Mouse (Mus musculus) 416B (cell line): Measurements from ENCODE around the gene Ubald1.

ENCODE experiments used
- DNase-seq: peaks from one replicate; pipeline ENCODE4 v3.0.0; 2011; ENCODE audit warnings: low read depth

Ubald1 gene

GRCm38 (mm10) chr16:4870490-4870889 lies 9.6 kb downstream of the Ubald1 start:
- no peak for DNase-seq

GRCm38 (mm10) chr16:4866101-4866695 lies 13.9 kb downstream of the Ubald1 start:
- no peak for DNase-seq

GRCm38 (mm10) chr16:4863742-4864141 lies 16.4 kb downstream of the Ubald1 start:
- no peak for DNase-seq

GRCm38 (mm10) chr16:4862863-4863483 lies 17.1 kb downstream of the Ubald1 start:
- DNase-seq = peak; percentile 74

GRCm38 (mm10) chr16:4861392-4861791 lies 18.7 kb downstream of the Ubald1 start:
- no peak for DNase-seq

GRCm38 (mm10) chr16:4855046-4855650 lies 25.0 kb downstream of the Ubald1 start:
- no peak for DNase-seq

GRCm38 (mm10) chr16:4850938-4851628 lies 29.0 kb downstream of the Ubald1 start:
- no peak for DNase-seq

GRCm38 (mm10) chr16:4850361-4850760 lies 29.8 kb downstream of the Ubald1 start:
- DNase-seq = no peak

GRCm38 (mm10) chr16:4848090-4848489 lies 32.0 kb downstream of the Ubald1 start:
- DNase-seq = no peak

- no peak for DNase-seq
Observed at GRCm38 (mm10) chr16:4847041-4847440, 33.1 kb downstream of the Ubald1 start.

- DNase-seq = no peak
Observed at GRCm38 (mm10) chr16:4840231-4840630, 39.9 kb downstream of the Ubald1 start.

GRCm38 (mm10) chr16:4839552-4839951 lies 40.6 kb downstream of the Ubald1 start:
- no peak for DNase-seq

GRCm38 (mm10) chr16:4837631-4838030 lies 42.5 kb downstream of the Ubald1 start:
- peak; percentile 32 for DNase-seq

GRCm38 (mm10) chr16:4835191-4835590 lies 44.9 kb downstream of the Ubald1 start, which contains the start of gene 4930562C15Rik:
4930562C15Rik (plus strand) TSS chr16:4835416.
- no peak for DNase-seq

- no peak for DNase-seq
Observed at GRCm38 (mm10) chr16:4833858-4834257, 46.3 kb downstream of the Ubald1 start.

- DNase-seq = peak; percentile 8
Observed at GRCm38 (mm10) chr16:4831650-4832419, 48.3 kb downstream of the Ubald1 start.

GRCm38 (mm10) chr16:4829271-4829900 lies 50.7 kb downstream of the Ubald1 start:
- DNase-seq = no peak

GRCm38 (mm10) chr16:4827639-4828038 lies 52.5 kb downstream of the Ubald1 start:
- no peak for DNase-seq
